9 mouse cellular contexts compared by ENCODE assay signal in genomic region chr7:18989995-18990394, GRCm38 (mm10). TPM values are rescaled to one million over a fixed set of nuclear protein-coding genes. Genes with fewer than 3 reads are reported as not detected.
A peak's percentile ranks its signal among the peaks of the same experiment; 100 is the strongest.
DNase-seq lines count a peak whose midpoint lies in the region; ATAC-seq and TF ChIP-seq lines count a peak whose summit lies in the region.
"Had no signal": no experiment of that assay in that cellular context is flagged by ENCODE, and none has a peak within 500 bp of the region (broad histone marks: within the 10 kb centered on the region; RNA-seq: fewer than 3 reads in every experiment).

No protein-coding gene starts in this region.

- peak overlapping the region; percentile 45 for H3K9ac ChIP-seq in hindbrain, embryonic 15.5 days
- H3K9ac ChIP-seq: liver, embryonic 14.5 days had no signal

- intact Hi-C loops in left cerebral cortex, adult 2 months (cut with DNase I) = loop anchor here (1.0 to 5.0 kb wide), 3 partner anchors 32 to 93 kb away; partner anchors contain the start of gene Nova2
- intact Hi-C loops in left cerebral cortex, postnatal 14 days (cut with DNase I) = loop anchor here (5.0 to 10.0 kb wide), 2 partner anchors 65 to 93 kb away; partner anchors contain the start of gene Nova2

- ATAC-seq in hindbrain, embryonic 15.5 days (ENCODE audit: low FRiP score, low read depth) = no peak
- no peak for ATAC-seq in granulocyte monocyte progenitor cell, adult 5-6 weeks (replicated peaks; ENCODE audit: poor library complexity, severe bottlenecking)
- ATAC-seq in erythroblast, adult 5-6 weeks (replicated peaks; ENCODE audit: low FRiP score, poor library complexity, severe bottlenecking) = no peak

- H3K36me3 ChIP-seq in hindbrain, embryonic 15.5 days = no peaks in the 10 kb centered on the region

- 7% methylated on average over 5 of the region's 5 CpGs for WGBS in hindbrain, embryonic 15.5 days
- 2% methylated on average over 5 of the region's 5 CpGs for WGBS in olfactory bulb, adult 2 months

- H3K27ac ChIP-seq in left cerebral cortex, adult 2 months = peak overlapping the region; percentile 92
- H3K27ac ChIP-seq in hindbrain, embryonic 15.5 days (replicated peaks) = peak overlapping the region; percentile 96
- H3K27ac ChIP-seq in olfactory bulb, adult 2 months (ENCODE audit: insufficient read depth, low read depth, low read length) = peak overlapping the region; percentile 98
- H3K27ac ChIP-seq: liver, embryonic 14.5 days had no signal

- H3K9me3 ChIP-seq in hindbrain, embryonic 15.5 days = no peaks in the 10 kb centered on the region

- H3K27me3 ChIP-seq in hindbrain, embryonic 15.5 days = no peaks in the 10 kb centered on the region

- peak overlapping the region; percentile 87 for H3K4me2 ChIP-seq in hindbrain, embryonic 15.5 days

- H3K4me1 ChIP-seq in hindbrain, embryonic 15.5 days (replicated peaks) = peaks cover 41% of the 10 kb centered on the region
- H3K4me1 ChIP-seq in olfactory bulb, adult 2 months (ENCODE audit: control insufficient read depth, insufficient read depth, low read length) = peaks cover 23% of the 10 kb centered on the region

- no peak for DNase-seq in left cerebral cortex, adult 2 months (ENCODE audit: extremely low spot score in 1 of 2, low spot score in 2 of 2)
- no peak for DNase-seq in left cerebral cortex, postnatal 14 days (ENCODE audit: low spot score in 2 of 2)
- peak; percentile 62 to 77 for DNase-seq in cerebellum, postnatal 25 days
- DNase-seq in ovary, postnatal 14 days (ENCODE audit: low spot score) = no peak

- TF ChIP-seq CTCF in left cerebral cortex, adult 2 months (IDR thresholded peaks at IDR 0.05) = peak; percentile 41
- TF ChIP-seq CTCF in olfactory bulb, adult 2 months (IDR thresholded peaks at IDR 0.05; ENCODE audit: insufficient read depth, low read depth, low read length) = no peak

- TF ChIP-seq POLR2A in olfactory bulb, adult 2 months (IDR thresholded peaks at IDR 0.05; ENCODE audit: insufficient read depth, low read depth, low read length) = no peak

- H3K4me3 ChIP-seq in left cerebral cortex, adult 2 months = peak overlapping the region; percentile 46
- peak overlapping the region; percentile 63 for H3K4me3 ChIP-seq in hindbrain, embryonic 15.5 days
- peak overlapping the region; percentile 56 for H3K4me3 ChIP-seq in olfactory bulb, adult 2 months (ENCODE audit: insufficient read depth, low read depth, low read length)

RNA-seq across cellular contexts. Expression of gene Mypop, which starts 1.1 kb away (rescaled TPM):
- 10 to 100 TPM; 50.6 to 61.2 TPM for total RNA-seq in left cerebral cortex, adult 2 months (2021)
- 10 to 100 TPM; 39.9 to 42.2 TPM for total RNA-seq in left cerebral cortex, postnatal 14 days (2021)
- 6.9 and 7.2 TPM in 2 replicates for polyA plus RNA-seq in hindbrain, embryonic 15.5 days (2015; fragmentation: Nextera tagmentation; extraction: Ambion mirVana)
- not detected in 2 replicates for polyA plus RNA-seq in olfactory bulb, adult 2 months (2012; ENCODE audit: insufficient read depth, insufficient read length, low replicate concordance, missing spikeins)
- total RNA-seq in granulocyte monocyte progenitor cell, adult 5-6 weeks (2014; fragmentation: Nextera tagmentation) = not detected in 2 replicates
- 0.82 TPM in 1 of 2 replicates, not detected in the other for total RNA-seq in granulocyte monocyte progenitor cell, adult 5-6 weeks (2017)
- total RNA-seq in erythroblast, adult 5-6 weeks (2015; ENCODE audit: low replicate concordance) = not detected in 2 replicates
- total RNA-seq in erythroblast, adult 5-6 weeks (2017; ENCODE audit: low replicate concordance) = 0.43 TPM in 1 of 2 replicates, not detected in the other

RNA-seq across cellular contexts. Expression of gene Nanos2, which starts 2.8 kb away (rescaled TPM):
- under 1 TPM; 0.51 to 0.86 TPM for total RNA-seq in left cerebral cortex, adult 2 months (2021)
- total RNA-seq in left cerebral cortex, postnatal 14 days (2021) = under 1 TPM; 0.42 to 0.75 TPM
- polyA plus RNA-seq in hindbrain, embryonic 15.5 days (2015; fragmentation: Nextera tagmentation; extraction: Ambion mirVana) = 0.53 and 0.83 TPM in 2 replicates
- polyA plus RNA-seq in olfactory bulb, adult 2 months (2012; ENCODE audit: insufficient read depth, insufficient read length, low replicate concordance, missing spikeins) = not detected in 2 replicates
- not detected in 2 replicates for total RNA-seq in granulocyte monocyte progenitor cell, adult 5-6 weeks (2014; fragmentation: Nextera tagmentation)
- total RNA-seq in granulocyte monocyte progenitor cell, adult 5-6 weeks (2017) = not detected in 2 replicates
- total RNA-seq in erythroblast, adult 5-6 weeks (2015; ENCODE audit: low replicate concordance) = not detected in 2 replicates
- total RNA-seq in erythroblast, adult 5-6 weeks (2017; ENCODE audit: low replicate concordance) = not detected in 2 replicates
- polyA plus RNA-seq: liver, embryonic 14.5 days had no signal

RNA-seq across cellular contexts. Expression of gene Irf2bp1, which starts 13.8 kb away (rescaled TPM):
- total RNA-seq in left cerebral cortex, adult 2 months (2021) = 10 to 100 TPM; 47.7 to 49.2 TPM
- total RNA-seq in left cerebral cortex, postnatal 14 days (2021) = 10 to 100 TPM; 42.5 to 45.2 TPM
- 31.6 and 35.2 TPM in 2 replicates for polyA plus RNA-seq in hindbrain, embryonic 15.5 days (2015; fragmentation: Nextera tagmentation; extraction: Ambion mirVana)
- polyA plus RNA-seq in olfactory bulb, adult 2 months (2012; ENCODE audit: insufficient read depth, insufficient read length, low replicate concordance, missing spikeins) = not detected in 2 replicates
- 14.5 and 24.3 TPM in 2 replicates for total RNA-seq in granulocyte monocyte progenitor cell, adult 5-6 weeks (2014; fragmentation: Nextera tagmentation)
- 8.4 and 17.5 TPM in 2 replicates for total RNA-seq in granulocyte monocyte progenitor cell, adult 5-6 weeks (2017)
- total RNA-seq in erythroblast, adult 5-6 weeks (2015; ENCODE audit: low replicate concordance) = 5.6 and 7.3 TPM in 2 replicates
- total RNA-seq in erythroblast, adult 5-6 weeks (2017; ENCODE audit: low replicate concordance) = 0.77 and 3.9 TPM in 2 replicates

RNA-seq across cellular contexts. Expression of gene Foxa3, which starts 33.3 kb away (rescaled TPM):
- total RNA-seq in left cerebral cortex, adult 2 months (2021) = not detected
- not detected for total RNA-seq in left cerebral cortex, postnatal 14 days (2021)
- 0.08 TPM in 1 of 2 replicates, not detected in the other for polyA plus RNA-seq in hindbrain, embryonic 15.5 days (2015; fragmentation: Nextera tagmentation; extraction: Ambion mirVana)
- polyA plus RNA-seq in olfactory bulb, adult 2 months (2012; ENCODE audit: insufficient read depth, insufficient read length, low replicate concordance, missing spikeins) = not detected in 2 replicates
- total RNA-seq in granulocyte monocyte progenitor cell, adult 5-6 weeks (2014; fragmentation: Nextera tagmentation) = not detected in 2 replicates
- not detected in 2 replicates for total RNA-seq in granulocyte monocyte progenitor cell, adult 5-6 weeks (2017)
- not detected in 2 replicates for total RNA-seq in erythroblast, adult 5-6 weeks (2015; ENCODE audit: low replicate concordance)
- not detected in 2 replicates for total RNA-seq in erythroblast, adult 5-6 weeks (2017; ENCODE audit: low replicate concordance)

RNA-seq across cellular contexts. Expression of gene Sympk, which starts 34.2 kb away (rescaled TPM):
- total RNA-seq in left cerebral cortex, adult 2 months (2021) = 100 to 1,000 TPM; 126 to 133 TPM
- total RNA-seq in left cerebral cortex, postnatal 14 days (2021) = 100 to 1,000 TPM; 106 to 109 TPM
- polyA plus RNA-seq in hindbrain, embryonic 15.5 days (2015; fragmentation: Nextera tagmentation; extraction: Ambion mirVana) = 27.5 and 30.1 TPM in 2 replicates
- not detected in 2 replicates for polyA plus RNA-seq in olfactory bulb, adult 2 months (2012; ENCODE audit: insufficient read depth, insufficient read length, low replicate concordance, missing spikeins)
- 79.9 and 98.6 TPM in 2 replicates for total RNA-seq in granulocyte monocyte progenitor cell, adult 5-6 weeks (2014; fragmentation: Nextera tagmentation)
- 38.5 and 46.7 TPM in 2 replicates for total RNA-seq in granulocyte monocyte progenitor cell, adult 5-6 weeks (2017)
- total RNA-seq in erythroblast, adult 5-6 weeks (2015; ENCODE audit: low replicate concordance) = 15.2 and 35.9 TPM in 2 replicates
- 7.8 and 21.0 TPM in 2 replicates for total RNA-seq in erythroblast, adult 5-6 weeks (2017; ENCODE audit: low replicate concordance)

Comparison
In these comparisons a context has a peak if more than half of its experiments do, and no peak if none do; other contexts are left out.
1. DNase-seq: peak in cerebellum, postnatal 25 days (2 of 2); none in left cerebral cortex, adult 2 months (0 of 2), left cerebral cortex, postnatal 14 days (0 of 2) and ovary, postnatal 14 days (single experiment).
2. RNA of gene Mypop, which starts 1.1 kb away (total RNA-seq): 50.6 to 61.2 TPM in left cerebral cortex, adult 2 months and 39.9 to 42.2 TPM in left cerebral cortex, postnatal 14 days; 0.82 TPM in granulocyte monocyte progenitor cell, adult 5-6 weeks and 0.43 TPM in erythroblast, adult 5-6 weeks; every median in the first group is over 10 times any median in the second.
3. Peak in every context shown above with its lines, with median percentiles within 50 percentile points of each other: H3K27ac ChIP-seq and H3K4me3 ChIP-seq.